Mouse (Mus musculus) hindbrain, embryonic 15.5 days (tissue): Measurements from ENCODE around the gene Syt2. TPM values are rescaled to one million over a fixed set of nuclear protein-coding genes. Genes with fewer than 3 reads are reported as not detected.
A peak's percentile ranks its signal among the peaks of the same experiment; 100 is the strongest.

Source experiments
- ATAC-seq: fragments of 200-750 bp; cut with Nextera tagmentation; 2 replicates; pipeline ENCODE4 v1.8.0; 2017; ENCODE audit warnings: low read depth, moderate number of reproducible peaks, moderate TSS enrichment; ENCODE audit not compliant: low FRiP score
- H3K27ac ChIP-seq: fragments of 300-500 bp; sonication (generic); replicated peaks from 2 replicates; pipeline ENCODE4 v1.5.1; 2015; ENCODE audit warnings: mild to moderate bottlenecking, inconsistent platforms
- H3K27me3 ChIP-seq: fragments of 300-500 bp; sonication (generic); 2 replicates; pipeline ENCODE4 v1.6.1; 2015; ENCODE audit warnings: control low read depth, inconsistent platforms
- H3K36me3 ChIP-seq: fragments of 300-500 bp; sonication (generic); 2 replicates; pipeline ENCODE4 v1.6.1; 2015; ENCODE audit warnings: control low read depth, inconsistent platforms
- H3K4me1 ChIP-seq: fragments of 300-500 bp; sonication (generic); replicated peaks from 2 replicates; pipeline ENCODE4 v1.6.1; 2015; ENCODE audit warnings: control low read depth, inconsistent platforms
- H3K4me2 ChIP-seq: fragments of 300-500 bp; sonication (generic); 2 replicates; pipeline ENCODE4 v1.6.1; 2015; ENCODE audit warnings: moderate library complexity, mild to moderate bottlenecking, inconsistent platforms
- H3K4me3 ChIP-seq: fragments of 300-500 bp; sonication (generic); 2 replicates; pipeline ENCODE4 v1.5.1; 2015; ENCODE audit warnings: mild to moderate bottlenecking, inconsistent platforms
- H3K9ac ChIP-seq: fragments of 300-500 bp; sonication (generic); 2 replicates; pipeline ENCODE4 v1.6.1; 2015; ENCODE audit warnings: inconsistent platforms
- H3K9me3 ChIP-seq: fragments of 300-500 bp; sonication (generic); 2 replicates; pipeline ENCODE4 v1.6.1; 2016; ENCODE audit warnings: control low read depth, inconsistent platforms
- WGBS: fragments of 180-500 bp; shearing (Covaris S2); methylation state at CpG from one replicate; pipeline ENCODE4 v1.1.7; 2015; 5-methylcytosine and 5-hydroxymethylcytosine counted together
- polyA plus RNA-seq: library from polyadenylated mRNA; unstranded; fragments of >200 nt; fragmentation: Nextera tagmentation; extraction: Ambion mirVana; gene quantifications from 2 replicates; pipeline ENCODE4 v1.2.1, GENCODE M21; 2015

Syt2 gene
- 10.7 and 13.0 TPM in 2 replicates for polyA plus RNA-seq

DNA sequence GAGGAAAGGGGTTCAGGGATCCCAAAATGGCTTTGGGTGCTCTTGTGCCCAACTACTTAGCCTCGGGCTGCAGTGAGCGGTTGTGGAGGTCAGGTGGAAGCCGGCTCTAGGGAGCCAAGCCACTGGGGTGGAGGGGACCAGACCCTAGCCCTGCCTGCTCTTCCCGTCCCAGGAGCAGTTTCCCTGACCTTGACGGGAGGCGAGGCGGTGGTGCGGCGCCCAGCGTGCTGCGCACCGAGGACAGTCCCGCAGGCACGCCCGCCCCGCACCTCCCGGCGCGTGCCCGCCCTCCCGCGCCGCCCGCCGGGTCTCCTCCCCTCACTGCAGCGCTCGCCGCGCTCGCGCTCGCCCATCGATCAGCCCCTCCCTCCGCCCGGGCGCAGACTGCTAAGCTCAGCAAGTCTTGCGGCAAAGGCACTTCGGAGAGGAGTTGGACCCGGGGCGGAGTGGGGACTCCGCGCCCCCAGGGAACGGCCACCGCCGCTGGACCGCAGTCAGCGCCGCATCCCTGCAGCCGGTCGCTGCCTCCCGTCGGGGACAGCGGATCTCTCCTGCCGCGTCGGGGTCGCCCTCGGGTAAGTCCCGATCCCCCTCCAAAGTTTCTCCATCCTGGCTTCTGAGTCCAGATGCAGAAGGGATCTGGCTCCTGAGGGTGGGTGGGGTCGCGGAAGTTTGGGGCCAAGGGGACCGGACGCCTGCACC, at the start of gene Syt2:
TSS of gene Syt2 (plus strand) at position 417 of the 702 bp plus-strand sequence.
- peak; percentile 73 for ATAC-seq
- H3K9ac ChIP-seq, result peak within 1 kb of the TSS; percentile 39
- no peaks in the 10 kb centered on the region for H3K36me3 ChIP-seq
- no peak within 1 kb of the TSS for H3K27ac ChIP-seq
- H3K4me3 ChIP-seq, result peak within 1 kb of the TSS; percentile 51
- no peaks in the 10 kb centered on the region for H3K9me3 ChIP-seq
- H3K4me2 ChIP-seq, result peak within 1 kb of the TSS; percentile 88
- peaks cover 29% of the 10 kb centered on the region for H3K27me3 ChIP-seq
- WGBS, result 0% methylated on average over 60 of the region's 63 CpGs
- peaks cover 33% of the 10 kb centered on the region for H3K4me1 ChIP-seq

DNA sequence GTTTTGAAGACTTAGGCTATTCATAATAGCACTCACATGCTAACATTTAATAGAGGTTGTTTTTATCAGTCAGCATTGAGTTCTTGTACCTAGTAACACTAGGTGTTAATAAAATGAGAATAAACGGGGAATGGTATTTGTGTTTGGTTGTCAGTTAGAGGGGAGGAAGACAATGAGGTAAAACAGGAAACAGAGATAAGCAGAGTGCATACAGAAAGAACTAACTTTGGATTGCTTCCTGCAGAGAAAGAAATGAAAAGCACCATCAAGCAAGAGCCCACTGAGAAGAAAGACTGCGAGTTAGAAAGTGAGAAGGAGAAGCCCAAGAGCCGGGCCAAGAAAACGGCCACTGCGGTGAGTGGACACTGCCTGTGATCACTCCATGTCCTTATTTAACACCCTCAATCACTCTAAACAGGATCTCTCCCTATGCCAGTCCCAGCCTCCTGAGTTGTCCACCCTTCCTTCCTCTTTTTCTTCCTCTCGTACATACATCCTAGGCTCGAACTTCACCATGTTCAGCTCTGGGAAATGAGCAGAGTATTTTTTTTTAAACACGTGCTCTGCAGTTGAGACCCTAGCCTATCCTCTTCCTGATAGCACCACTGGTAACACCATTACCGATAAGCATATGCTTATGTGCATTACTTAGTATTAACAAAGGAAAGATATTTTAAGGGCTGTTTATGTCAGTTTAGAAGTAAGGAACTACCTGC, 49.0 kb upstream of the Syt2 start:
- Histone ChIP-seq H3K4me2 (no peak overlapping the region), H3K36me3 (peaks cover 81% of the 10 kb centered on the region), H3K9me3 (no peaks in the 10 kb centered on the region), H3K4me1 (no peaks in the 10 kb centered on the region), H3K27me3 (no peaks in the 10 kb centered on the region), H3K4me3 (no peak overlapping the region), H3K9ac (no peak overlapping the region), H3K27ac (no peak overlapping the region)
- ATAC-seq, result no peak
- WGBS, result 91% methylated on average over 9 of the region's 9 CpGs

DNA sequence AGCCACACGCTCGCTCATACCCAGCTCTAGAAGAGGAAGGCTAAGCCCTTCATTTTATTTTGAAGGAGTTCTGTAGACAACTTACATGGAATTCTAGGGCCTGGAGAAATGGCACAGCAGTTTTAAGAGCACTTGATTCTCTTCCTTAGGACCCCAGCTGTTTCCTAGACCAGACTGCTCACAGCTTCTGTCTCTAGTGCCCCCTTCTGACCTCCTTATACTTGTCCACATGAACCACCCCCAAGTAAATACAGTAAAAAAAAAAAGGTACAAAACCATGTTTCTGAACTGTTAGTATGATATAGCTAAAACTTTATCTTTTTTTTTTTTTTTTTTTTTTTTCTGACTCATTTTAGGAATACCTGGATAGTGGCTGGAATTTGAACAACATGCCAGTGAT, 42.4 kb upstream of the Syt2 start:
- Histone ChIP-seq H3K36me3 (peaks cover 82% of the 10 kb centered on the region), H3K4me3 (no peak overlapping the region), H3K4me2 (no peak overlapping the region), H3K9me3 (no peaks in the 10 kb centered on the region), H3K27ac (no peak overlapping the region), H3K9ac (no peak overlapping the region), H3K27me3 (no peaks in the 10 kb centered on the region), H3K4me1 (no peaks in the 10 kb centered on the region)
- WGBS, result 93% methylated on average over 2 of the region's 2 CpGs
- ATAC-seq, result no peak

DNA sequence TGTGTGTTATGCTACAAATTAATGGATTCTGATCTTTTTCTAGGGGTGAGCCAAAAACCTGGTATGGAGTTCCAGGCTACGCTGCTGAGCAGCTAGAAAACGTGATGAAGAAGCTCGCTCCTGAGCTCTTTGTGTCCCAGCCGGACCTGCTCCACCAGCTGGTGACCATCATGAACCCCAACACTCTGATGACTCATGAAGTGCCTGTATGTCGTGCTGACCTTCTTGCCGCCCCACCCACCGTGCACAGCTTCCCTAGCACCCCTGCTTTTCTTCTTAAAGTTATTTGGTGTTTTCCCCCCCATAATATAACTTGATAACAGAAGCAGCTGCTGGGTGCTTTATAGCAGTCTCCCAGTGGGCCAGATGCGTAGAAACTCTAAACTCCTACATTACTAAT, 40.8 kb upstream of the Syt2 start:
- H3K9me3 ChIP-seq, result no peaks in the 10 kb centered on the region
- no peak overlapping the region for H3K4me3 ChIP-seq
- no peaks in the 10 kb centered on the region for H3K4me1 ChIP-seq
- ATAC-seq, result no peak
- WGBS, result 92% methylated on average over 8 of the region's 8 CpGs
- no peak overlapping the region for H3K9ac ChIP-seq
- no peak overlapping the region for H3K4me2 ChIP-seq
- H3K36me3 ChIP-seq, result peaks cover 78% of the 10 kb centered on the region
- no peaks in the 10 kb centered on the region for H3K27me3 ChIP-seq
- H3K27ac ChIP-seq, result no peak overlapping the region

DNA sequence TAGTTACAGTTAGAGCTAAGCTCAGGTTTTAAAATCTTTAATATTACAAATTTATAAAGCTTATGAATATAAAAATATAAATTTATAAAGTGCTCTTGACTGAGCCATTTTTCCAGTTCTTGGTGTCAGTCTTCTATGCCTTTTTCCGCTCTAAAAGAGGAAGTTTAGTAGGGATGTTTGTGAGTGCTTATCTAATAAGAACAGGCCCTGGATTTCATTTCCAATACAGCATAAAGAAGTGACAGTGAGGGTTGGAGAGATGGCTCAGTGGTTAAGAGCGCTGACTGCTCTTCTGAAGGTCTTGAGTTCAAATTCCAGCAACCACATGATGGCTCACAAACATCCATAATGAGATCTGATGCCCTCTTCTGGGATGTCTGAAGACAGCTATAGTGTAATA, 40.1 kb upstream of the Syt2 start:
- Histone ChIP-seq H3K27ac (no peak overlapping the region), H3K36me3 (peaks cover 78% of the 10 kb centered on the region), H3K9me3 (no peaks in the 10 kb centered on the region), H3K9ac (no peak overlapping the region), H3K4me3 (no peak overlapping the region), H3K27me3 (no peaks in the 10 kb centered on the region), H3K4me1 (no peaks in the 10 kb centered on the region), H3K4me2 (no peak overlapping the region)
- 100% methylated on average over 2 of the region's 2 CpGs for WGBS
- ATAC-seq, result no peak

DNA sequence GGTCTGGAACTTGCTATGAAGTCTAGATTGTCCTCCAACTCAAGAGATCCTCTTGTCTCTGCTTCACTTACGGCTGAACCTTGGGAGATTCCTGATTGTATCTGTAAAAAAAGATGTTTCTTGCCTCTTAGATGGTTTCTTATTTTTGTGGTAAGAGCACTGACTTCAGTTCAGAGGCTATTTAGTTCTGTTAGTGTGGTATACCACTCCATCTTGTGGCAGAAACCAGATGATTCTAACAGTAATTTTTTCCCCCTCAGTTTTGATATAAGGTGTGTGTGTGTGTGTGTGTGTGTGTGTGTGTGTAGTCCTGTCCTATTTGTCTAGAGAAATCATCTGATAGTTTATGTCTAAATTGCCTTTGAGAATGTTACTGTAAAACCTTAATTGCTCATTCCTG, 39.2 kb upstream of the Syt2 start:
- 94% methylated on average over 1 of the region's 1 CpGs for WGBS
- Histone ChIP-seq H3K27ac (no peak overlapping the region), H3K4me3 (no peak overlapping the region), H3K36me3 (peaks cover 74% of the 10 kb centered on the region), H3K27me3 (no peaks in the 10 kb centered on the region), H3K9me3 (no peaks in the 10 kb centered on the region), H3K4me1 (no peaks in the 10 kb centered on the region), H3K9ac (no peak overlapping the region), H3K4me2 (no peak overlapping the region)
- no peak for ATAC-seq

DNA sequence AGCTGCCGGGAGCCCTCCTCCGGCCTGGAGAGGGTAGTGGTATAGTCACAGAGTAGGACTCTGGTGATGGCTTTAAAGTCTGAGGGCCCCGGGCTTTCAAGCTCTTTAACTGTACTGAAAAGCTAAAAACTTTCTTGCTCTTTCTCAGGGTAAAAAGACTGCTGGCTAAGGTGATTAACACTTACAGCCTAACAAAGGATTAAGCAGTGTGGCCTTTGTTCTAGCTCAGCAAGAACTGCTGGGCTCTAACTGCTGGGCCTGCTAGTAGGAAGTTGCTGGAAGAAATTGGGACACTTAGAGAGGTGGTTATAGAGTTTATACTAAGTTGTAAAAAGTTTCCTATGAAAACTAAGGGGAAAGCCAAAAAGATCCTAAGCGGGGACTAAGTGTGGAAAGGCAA, 37.3 kb upstream of the Syt2 start:
- Histone ChIP-seq H3K4me2 (no peak overlapping the region), H3K9ac (no peak overlapping the region), H3K36me3 (peaks cover 80% of the 10 kb centered on the region), H3K4me3 (no peak overlapping the region), H3K27ac (no peak overlapping the region), H3K27me3 (no peaks in the 10 kb centered on the region), H3K9me3 (no peaks in the 10 kb centered on the region), H3K4me1 (no peaks in the 10 kb centered on the region)
- WGBS, result 67% methylated on average over 4 of the region's 4 CpGs
- no peak for ATAC-seq

DNA sequence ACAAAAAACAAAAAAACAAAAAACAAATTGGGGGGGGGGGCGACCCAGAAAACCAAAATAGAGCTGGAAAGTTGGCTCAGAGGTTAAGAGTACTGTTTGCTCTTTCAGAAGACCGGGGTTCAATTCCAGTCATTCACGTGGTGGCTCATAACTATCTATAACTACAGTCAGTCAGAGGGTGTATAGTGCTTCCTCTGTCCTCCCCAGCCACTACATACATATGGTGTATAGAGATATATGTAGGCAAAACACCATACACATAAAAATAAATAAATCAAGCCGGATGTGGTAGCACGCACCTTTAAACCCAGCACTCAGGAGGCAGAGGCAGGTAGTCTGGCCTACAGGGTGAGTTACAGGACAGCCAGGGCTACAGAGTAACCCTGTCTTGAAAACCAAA, 31.9 kb upstream of the Syt2 start:
- H3K4me3 ChIP-seq, result no peak overlapping the region
- H3K4me1 ChIP-seq, result no peaks in the 10 kb centered on the region
- 97% methylated on average over 5 of the region's 5 CpGs for WGBS
- ATAC-seq, result no peak
- H3K9ac ChIP-seq, result no peak overlapping the region
- H3K36me3 ChIP-seq, result peaks cover 73% of the 10 kb centered on the region
- H3K27me3 ChIP-seq, result no peaks in the 10 kb centered on the region
- H3K9me3 ChIP-seq, result no peaks in the 10 kb centered on the region
- H3K4me2 ChIP-seq, result no peak overlapping the region
- no peak overlapping the region for H3K27ac ChIP-seq

DNA sequence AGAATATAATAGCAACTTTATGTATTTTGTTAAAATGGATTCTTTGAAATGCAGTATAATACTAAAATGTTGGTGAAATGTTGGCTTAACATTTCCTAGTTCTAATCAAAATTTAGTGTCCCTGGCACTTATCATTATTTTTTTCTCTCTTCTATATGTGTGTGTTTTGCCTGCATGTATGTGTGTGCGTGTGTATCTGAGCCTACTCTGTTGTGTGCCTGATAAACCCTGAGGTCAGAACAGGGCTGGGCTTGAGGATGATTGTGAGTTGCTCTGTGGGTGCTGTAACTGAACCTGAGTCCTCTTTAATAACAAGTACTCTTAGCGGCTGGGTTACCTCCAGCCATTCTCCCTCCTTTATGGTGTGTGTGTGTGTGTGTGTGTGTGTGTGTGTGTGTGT, 31.5 kb upstream of the Syt2 start:
- WGBS, result 96% methylated on average over 2 of the region's 2 CpGs
- H3K4me3 ChIP-seq, result no peak overlapping the region
- H3K4me2 ChIP-seq, result no peak overlapping the region
- H3K27ac ChIP-seq, result no peak overlapping the region
- no peak overlapping the region for H3K9ac ChIP-seq
- peaks cover 78% of the 10 kb centered on the region for H3K36me3 ChIP-seq
- no peaks in the 10 kb centered on the region for H3K9me3 ChIP-seq
- H3K4me1 ChIP-seq, result no peaks in the 10 kb centered on the region
- no peak for ATAC-seq
- H3K27me3 ChIP-seq, result no peaks in the 10 kb centered on the region

DNA sequence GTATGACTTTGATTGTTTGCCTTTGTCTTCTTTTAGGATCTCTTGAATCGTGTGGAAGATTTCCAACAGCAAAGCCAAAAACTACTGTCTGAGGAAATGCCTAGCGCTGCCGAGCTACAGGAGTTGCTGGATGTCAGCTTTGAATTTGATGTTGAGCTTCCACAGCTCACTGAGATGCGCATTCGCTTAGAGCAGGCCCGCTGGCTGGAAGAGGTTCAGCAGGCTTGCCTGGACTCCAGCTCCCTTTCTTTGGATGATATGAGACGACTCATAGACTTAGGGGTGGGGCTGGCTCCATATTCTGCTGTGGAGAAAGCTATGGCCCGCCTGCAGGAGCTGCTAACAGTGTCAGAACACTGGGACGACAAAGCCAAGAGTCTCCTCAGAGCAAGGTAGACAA, 28.8 kb upstream of the Syt2 start:
- Histone ChIP-seq H3K36me3 (peaks cover 86% of the 10 kb centered on the region), H3K4me2 (no peak overlapping the region), H3K4me1 (no peaks in the 10 kb centered on the region), H3K27me3 (no peaks in the 10 kb centered on the region), H3K9me3 (no peaks in the 10 kb centered on the region), H3K4me3 (no peak overlapping the region), H3K27ac (no peak overlapping the region), H3K9ac (no peak overlapping the region)
- 92% methylated on average over 9 of the region's 9 CpGs for WGBS
- no peak for ATAC-seq

DNA sequence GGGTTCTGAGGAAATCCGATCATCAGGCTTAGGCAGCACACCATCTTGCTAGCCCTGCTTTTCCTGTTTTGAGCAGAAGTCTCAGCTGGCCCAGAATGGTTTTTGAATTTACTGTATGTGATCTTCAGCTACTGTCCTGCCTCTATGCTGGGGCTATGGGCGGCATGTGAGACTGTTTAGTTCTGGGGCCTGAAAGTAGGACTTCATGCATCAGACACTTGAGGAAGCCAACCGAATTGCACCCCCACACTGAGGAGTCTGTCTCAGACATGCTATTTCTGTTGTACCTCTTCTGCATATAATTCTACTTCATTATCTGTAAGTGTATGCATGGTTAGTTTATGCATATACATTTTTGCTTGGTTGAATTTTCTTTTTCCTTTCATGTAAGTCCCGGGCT, 21.2 kb upstream of the Syt2 start:
- ATAC-seq, result no peak
- no peaks in the 10 kb centered on the region for H3K27me3 ChIP-seq
- H3K4me2 ChIP-seq, result no peak overlapping the region
- peaks cover 97% of the 10 kb centered on the region for H3K36me3 ChIP-seq
- no peak overlapping the region for H3K9ac ChIP-seq
- WGBS, result 94% methylated on average over 4 of the region's 4 CpGs
- no peak overlapping the region for H3K27ac ChIP-seq
- H3K9me3 ChIP-seq, result no peaks in the 10 kb centered on the region
- no peak overlapping the region for H3K4me3 ChIP-seq
- no peaks in the 10 kb centered on the region for H3K4me1 ChIP-seq

DNA sequence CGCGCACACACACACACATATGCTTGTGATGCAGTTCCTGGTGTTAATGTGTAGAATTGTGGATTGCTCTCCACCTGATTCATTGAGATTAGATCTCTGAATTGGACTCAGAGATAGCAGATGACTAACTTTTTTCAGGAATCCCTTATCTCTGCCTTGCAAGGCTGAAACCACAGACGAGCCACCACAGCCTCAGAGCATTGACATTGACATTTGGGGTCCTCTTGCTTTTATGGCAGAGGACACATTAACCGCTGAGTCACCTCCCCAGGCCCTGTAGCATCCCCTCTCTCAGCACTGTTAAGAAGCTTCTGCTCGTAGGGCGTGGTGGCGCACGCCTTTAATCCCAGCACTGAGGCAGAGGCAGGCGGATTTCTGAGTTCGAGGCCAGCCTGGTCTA, 17.0 kb upstream of the Syt2 start:
- no peak overlapping the region for H3K4me3 ChIP-seq
- no peak for ATAC-seq
- peaks cover 95% of the 10 kb centered on the region for H3K36me3 ChIP-seq
- no peak overlapping the region for H3K4me2 ChIP-seq
- no peaks in the 10 kb centered on the region for H3K4me1 ChIP-seq
- no peaks in the 10 kb centered on the region for H3K27me3 ChIP-seq
- no peaks in the 10 kb centered on the region for H3K9me3 ChIP-seq
- H3K9ac ChIP-seq, result no peak overlapping the region
- WGBS, result 95% methylated on average over 10 of the region's 10 CpGs
- H3K27ac ChIP-seq, result no peak overlapping the region
